Mouse (Mus musculus): ENCODE results near the gene Adam12.

Adam12 gene

GRCm38 (mm10) chr7:134224741-134225612, 7.0 kb downstream of the Adam12 start:
- peak; percentile 81 for DNase-seq (ENCODE audit: extremely low spot score)

- no peak for DNase-seq (ENCODE audit: extremely low spot score)
Observed at GRCm38 (mm10) chr7:134224421-134224740, 7.6 kb downstream of the Adam12 start.

GRCm38 (mm10) chr7:134223444-134224161, 8.3 kb downstream of the Adam12 start:
- DNase-seq (ENCODE audit: extremely low spot score): peak; percentile 83

- no peak for DNase-seq (ENCODE audit: extremely low spot score)
Observed at GRCm38 (mm10) chr7:134207956-134208355, 24.0 kb downstream of the Adam12 start.

GRCm38 (mm10) chr7:134193089-134193488, 38.9 kb downstream of the Adam12 start:
- peak; percentile 23 for DNase-seq (ENCODE audit: extremely low spot score)

GRCm38 (mm10) chr7:134190101-134190500, 41.8 kb downstream of the Adam12 start:
- DNase-seq (ENCODE audit: extremely low spot score): no peak

DNA sequence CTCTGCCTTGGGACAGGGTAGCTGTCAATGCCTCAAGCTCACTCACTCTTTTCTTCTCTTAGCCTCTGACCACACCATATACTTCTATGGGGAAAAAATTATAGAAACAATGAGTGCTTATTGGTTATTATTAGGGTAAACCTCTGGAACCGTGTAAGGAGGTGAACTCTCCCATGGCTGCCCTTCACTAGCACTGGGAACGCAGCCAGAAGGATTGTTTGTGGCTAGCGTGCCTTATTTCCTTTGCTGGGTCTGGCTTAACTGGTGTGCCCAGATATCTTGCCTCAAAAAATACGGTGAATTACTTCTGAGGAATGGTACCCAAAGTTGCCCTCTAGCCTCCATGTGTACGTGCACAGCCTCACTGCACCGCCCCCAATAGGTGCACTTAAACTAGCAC, 43.4 kb downstream of the Adam12 start:
- no peak for DNase-seq (ENCODE audit: extremely low spot score)

DNA sequence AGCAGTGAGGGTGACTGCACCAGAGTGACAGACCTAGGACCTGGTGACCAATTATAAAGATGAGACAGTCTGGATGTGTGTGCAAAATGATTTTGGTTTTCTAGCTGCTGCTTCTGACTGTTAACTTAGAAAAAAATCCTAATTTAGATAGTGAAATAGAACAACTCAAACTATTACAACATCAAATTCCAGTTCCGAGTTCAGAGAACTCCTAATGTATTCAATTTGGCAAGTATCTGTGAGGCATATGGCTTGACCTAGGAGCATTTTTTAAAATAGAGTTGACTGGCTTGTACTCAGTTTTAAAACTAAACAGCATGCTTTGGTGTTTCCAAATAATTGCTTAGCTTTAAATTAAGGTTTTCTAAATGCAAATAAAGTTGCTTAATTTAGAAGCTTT, 44.0 kb downstream of the Adam12 start:
- DNase-seq (ENCODE audit: extremely low spot score): no peak

GRCm38 (mm10) chr7:134186497-134186896, 45.4 kb downstream of the Adam12 start:
- DNase-seq (ENCODE audit: extremely low spot score): no peak

DNA sequence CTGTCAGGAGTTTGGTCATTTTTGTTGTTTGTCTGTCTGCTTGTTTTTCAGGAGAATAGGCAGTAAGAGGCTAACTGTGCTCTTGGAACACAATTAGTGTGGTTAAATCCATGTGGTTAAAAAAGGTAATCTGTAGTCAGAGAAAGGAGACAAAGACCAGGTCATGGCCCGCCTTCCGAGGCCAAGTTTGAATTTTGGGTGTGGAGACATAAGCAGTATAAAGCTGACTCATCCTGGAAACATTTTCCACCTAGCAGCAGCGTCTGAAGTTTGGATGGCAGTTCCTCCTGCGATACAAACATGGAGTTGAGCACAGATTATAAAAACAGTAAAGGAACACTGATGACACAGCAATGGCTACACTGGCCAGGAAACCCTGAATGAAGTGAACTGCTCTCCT, 46.2 kb downstream of the Adam12 start:
- DNase-seq (ENCODE audit: extremely low spot score): no peak

- DNase-seq (ENCODE audit: extremely low spot score): no peak
Observed at GRCm38 (mm10) chr7:134181717-134182116, 50.2 kb downstream of the Adam12 start.

DNA sequence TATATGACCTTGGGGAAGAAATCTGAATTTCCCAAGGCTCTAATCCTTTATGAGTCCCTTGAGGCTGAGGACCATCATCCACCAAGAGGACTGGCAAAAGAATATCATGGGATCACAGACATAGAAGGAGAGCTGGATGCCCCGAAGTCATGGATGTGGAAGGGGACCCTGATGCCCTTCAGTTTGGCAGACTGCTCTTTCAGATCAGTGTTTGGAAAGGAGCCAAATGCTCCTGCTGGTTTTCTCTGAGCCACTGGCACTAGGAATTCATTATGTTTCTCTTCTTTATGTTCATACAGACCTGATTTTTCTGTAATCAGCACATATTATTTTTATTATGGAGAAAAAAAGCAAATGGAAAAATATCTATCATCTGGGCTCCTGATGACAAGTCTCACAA, 50.9 kb downstream of the Adam12 start:
- no peak for DNase-seq (ENCODE audit: extremely low spot score)

GRCm38 (mm10) chr7:134177051-134177450, 54.9 kb downstream of the Adam12 start:
- no peak for DNase-seq (ENCODE audit: extremely low spot score)

GRCm38 (mm10) chr7:134175201-134175600, 56.7 kb downstream of the Adam12 start:
- DNase-seq (ENCODE audit: extremely low spot score): no peak

- no peak for DNase-seq (ENCODE audit: extremely low spot score)
Observed at GRCm38 (mm10) chr7:134173442-134174090, 58.4 kb downstream of the Adam12 start.

- no peak for DNase-seq (ENCODE audit: extremely low spot score)
Observed at GRCm38 (mm10) chr7:134170180-134170910, 61.6 kb downstream of the Adam12 start.

DNA sequence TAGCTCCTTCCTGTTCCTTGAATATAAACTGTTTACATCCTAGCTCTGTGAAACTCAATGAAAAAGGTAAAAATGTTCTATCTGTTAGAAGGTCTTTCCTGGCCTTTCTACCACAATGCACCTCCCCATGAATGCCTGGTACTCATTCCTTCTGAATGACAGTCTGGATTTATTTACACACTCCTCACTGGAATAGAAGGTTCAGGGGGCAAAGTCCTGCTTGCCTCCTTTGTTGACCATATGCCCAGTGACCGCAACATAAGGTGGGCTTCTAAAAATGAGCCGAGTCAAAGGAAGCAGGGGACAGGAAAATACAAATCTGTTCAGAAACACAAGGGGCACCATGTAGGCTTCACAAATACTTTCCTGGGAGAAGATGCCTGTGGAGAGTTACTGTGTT, 62.2 kb downstream of the Adam12 start:
- no peak for DNase-seq (ENCODE audit: extremely low spot score)

DNA sequence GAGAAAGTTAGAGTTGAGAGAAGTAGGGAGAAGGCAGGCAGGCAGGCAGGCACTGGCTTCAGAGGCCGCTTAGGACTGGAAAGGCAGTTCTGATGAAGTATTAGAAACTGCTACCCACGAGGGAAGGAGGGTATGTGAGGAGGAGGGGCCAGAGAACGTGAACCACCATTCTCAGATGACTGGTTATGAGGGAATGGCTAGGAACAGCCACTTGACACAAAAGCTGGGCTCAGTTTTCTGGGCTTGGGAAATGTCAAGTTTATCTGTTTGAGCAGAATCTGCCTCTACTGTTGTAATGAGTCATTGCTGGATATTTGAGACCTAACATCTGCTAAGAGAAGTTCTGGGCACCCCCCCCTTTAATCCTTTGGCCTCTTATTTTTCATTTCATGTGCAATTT, 64.4 kb downstream of the Adam12 start:
- no peak for DNase-seq (ENCODE audit: extremely low spot score)

GRCm38 (mm10) chr7:134163751-134164150, 68.2 kb downstream of the Adam12 start:
- no peak for DNase-seq (ENCODE audit: extremely low spot score)

- DNase-seq (ENCODE audit: extremely low spot score): no peak
Observed at GRCm38 (mm10) chr7:134162886-134163285, 69.1 kb downstream of the Adam12 start.

GRCm38 (mm10) chr7:134159608-134160007, 72.3 kb downstream of the Adam12 start:
- no peak for DNase-seq (ENCODE audit: extremely low spot score)

DNA sequence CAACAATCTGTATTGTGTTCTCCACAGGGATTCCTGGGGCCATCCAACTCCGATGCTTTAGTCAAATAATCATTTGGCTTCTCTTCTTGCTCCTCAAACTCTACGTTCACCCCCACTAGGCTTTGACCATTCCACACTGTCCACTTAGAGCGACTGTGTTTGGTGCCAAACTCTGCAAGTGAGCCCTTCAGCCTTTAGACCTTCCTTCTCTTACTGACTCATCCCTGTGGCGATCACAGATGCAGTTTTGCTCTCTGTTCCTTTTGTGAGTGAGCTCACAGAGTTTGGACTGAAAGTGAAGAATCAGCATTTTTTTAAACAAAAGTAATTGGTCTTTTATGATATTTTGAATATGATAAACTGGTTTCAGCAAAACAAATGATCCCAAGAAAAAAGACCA, 80.6 kb downstream of the Adam12 start:
- no peak for DNase-seq (ENCODE audit: extremely low spot score)
